Mouse (Mus musculus): Measurements from ENCODE around the gene Cyp2d11. TPM values are rescaled to one million over a fixed set of nuclear protein-coding genes. Genes with fewer than 3 reads are reported as not detected.
A peak's percentile ranks its signal among the peaks of the same experiment; 100 is the strongest.

Gene Cyp2d11
- polyA plus RNA-seq, 1 experiment, result not detected

DNA sequence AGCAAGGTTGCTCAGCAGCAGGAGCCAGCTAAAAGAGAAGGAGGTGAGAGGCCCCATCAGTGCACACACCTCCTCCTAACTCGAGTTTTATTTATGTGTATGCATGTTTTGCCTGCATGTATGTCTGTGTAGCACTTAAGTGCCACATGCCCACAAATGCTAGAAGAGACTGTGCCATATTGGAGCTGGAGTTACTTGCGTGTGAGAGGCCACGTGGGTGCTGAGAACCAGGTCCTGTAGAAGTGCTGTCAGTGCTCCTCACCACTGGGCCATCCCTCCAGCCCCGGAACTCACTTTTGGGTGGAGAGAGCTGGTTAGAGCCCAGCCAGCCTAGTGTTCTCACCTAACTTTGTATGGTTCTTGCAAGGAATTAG lies 46.5 kb downstream of the Cyp2d11 start:
- no peak for TF ChIP-seq POLR2A (IDR thresholded peaks at IDR 0.05; ENCODE audit: borderline replicate concordance, extremely low read depth, insufficient read depth, insufficient read length, poor library complexity, severe bottlenecking)
- no peak for TF ChIP-seq CTCF (IDR thresholded peaks at IDR 0.05; ENCODE audit: borderline replicate concordance, extremely low read depth, insufficient read depth, insufficient read length)
- no peak for DNase-seq (ENCODE audit: low read depth)

DNA sequence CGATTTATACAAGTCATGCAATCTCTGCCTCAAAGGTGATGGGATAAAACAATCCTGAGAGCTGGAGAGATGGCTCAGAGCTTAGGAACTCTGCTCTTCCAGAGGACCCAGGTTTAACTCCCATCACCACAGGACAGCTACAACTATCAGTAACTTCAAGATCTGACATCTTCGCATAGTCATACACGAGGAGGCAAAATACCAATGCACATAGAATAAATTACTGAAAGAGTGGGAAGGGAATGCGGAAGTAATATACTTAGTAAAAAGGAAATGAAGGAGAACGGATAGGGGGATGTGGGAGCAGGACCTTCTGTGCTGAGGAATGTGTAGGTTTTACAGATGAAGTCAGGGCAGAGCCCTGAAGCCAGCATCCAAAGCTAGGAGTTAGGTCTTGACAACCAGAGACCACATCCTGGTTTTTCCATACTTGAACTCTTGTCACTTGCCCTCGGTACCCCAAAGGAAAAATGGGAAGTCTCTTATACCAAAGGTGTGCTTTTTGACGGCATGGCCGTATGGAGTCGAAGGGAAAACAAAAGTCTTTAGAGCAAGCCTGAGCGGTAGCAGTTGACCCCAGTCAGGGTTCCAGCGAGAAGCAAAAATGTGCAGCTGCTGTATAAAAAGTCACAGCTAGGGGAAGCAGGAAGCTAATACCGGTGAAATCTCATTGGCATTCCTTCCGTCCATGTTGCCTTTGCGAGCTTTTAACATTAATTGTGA lies 47.1 kb downstream of the Cyp2d11 start:
- TF ChIP-seq CTCF (IDR thresholded peaks at IDR 0.05; ENCODE audit: borderline replicate concordance, extremely low read depth, insufficient read depth, insufficient read length), result no peak
- no peak for TF ChIP-seq POLR2A (IDR thresholded peaks at IDR 0.05; ENCODE audit: borderline replicate concordance, extremely low read depth, insufficient read depth, insufficient read length, poor library complexity, severe bottlenecking)

DNA sequence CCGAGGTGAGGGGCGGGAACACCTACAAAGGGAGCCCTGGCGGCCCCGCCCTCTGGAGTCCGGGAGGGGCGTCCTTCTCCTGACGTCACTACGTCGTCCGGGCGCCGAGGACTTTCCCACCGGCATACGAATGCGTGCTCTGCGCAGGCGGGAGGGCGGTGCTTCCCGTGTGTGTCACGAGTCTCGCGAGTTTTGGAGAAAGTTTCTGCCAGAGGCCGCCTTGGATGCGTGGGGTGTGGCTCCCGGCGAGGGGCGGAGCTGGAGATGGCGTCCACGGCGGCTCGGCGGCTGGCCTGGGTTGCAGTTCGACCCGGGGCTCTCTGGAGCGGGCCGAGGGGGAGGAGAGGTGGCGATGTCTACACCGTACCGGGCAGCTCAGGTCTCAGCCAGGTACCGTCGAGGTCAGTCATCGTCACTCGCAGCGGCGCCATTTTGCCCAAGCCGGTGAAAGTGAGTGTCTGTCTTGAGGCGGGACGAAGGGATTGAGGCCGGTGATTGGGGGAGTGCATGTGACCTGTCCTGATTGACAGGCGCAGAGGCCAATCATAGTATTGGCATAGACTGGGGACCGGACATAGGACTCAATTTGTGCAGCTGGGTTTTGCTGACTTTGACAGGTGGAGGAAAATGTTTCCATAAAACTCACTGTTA lies 47.9 kb downstream of the Cyp2d11 start:
- peak; percentile 99 for DNase-seq (ENCODE audit: low read depth)
- TF ChIP-seq CTCF (IDR thresholded peaks at IDR 0.05; ENCODE audit: borderline replicate concordance, extremely low read depth, insufficient read depth, insufficient read length) (no peak), POLR2A (IDR thresholded peaks at IDR 0.05; ENCODE audit: borderline replicate concordance, extremely low read depth, insufficient read depth, insufficient read length, poor library complexity, severe bottlenecking) (peak; percentile 75; the same call in 1 of the 2 replicates)

More for the DNA sequence above, 47.1 kb downstream of the Cyp2d11 start:
- DNase-seq (ENCODE audit: low read depth), result no peak

DNA sequence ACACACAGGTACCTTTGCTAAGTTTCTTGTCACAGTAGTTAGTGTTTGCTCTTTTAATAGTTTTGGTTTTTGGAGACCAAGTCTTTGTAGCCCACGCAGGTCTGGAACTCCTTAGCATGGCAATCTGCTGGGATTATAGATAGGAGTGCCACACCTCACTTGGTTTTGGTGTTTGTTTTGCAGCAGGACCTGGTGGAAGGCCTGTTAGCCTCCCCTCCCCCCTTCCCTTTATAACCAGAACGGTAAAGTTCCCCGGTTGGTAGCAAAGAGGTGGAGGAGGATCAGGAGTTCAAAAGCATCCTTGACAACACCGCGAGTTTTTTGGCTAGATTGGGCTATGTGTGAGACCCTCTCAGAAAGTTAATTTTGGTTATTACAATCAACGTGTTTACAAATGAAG lies 48.9 kb downstream of the Cyp2d11 start:
- TF ChIP-seq CTCF (IDR thresholded peaks at IDR 0.05; ENCODE audit: borderline replicate concordance, extremely low read depth, insufficient read depth, insufficient read length), result no peak
- no peak for TF ChIP-seq POLR2A (IDR thresholded peaks at IDR 0.05; ENCODE audit: borderline replicate concordance, extremely low read depth, insufficient read depth, insufficient read length, poor library complexity, severe bottlenecking)
- no peak for DNase-seq (ENCODE audit: low read depth)

DNA sequence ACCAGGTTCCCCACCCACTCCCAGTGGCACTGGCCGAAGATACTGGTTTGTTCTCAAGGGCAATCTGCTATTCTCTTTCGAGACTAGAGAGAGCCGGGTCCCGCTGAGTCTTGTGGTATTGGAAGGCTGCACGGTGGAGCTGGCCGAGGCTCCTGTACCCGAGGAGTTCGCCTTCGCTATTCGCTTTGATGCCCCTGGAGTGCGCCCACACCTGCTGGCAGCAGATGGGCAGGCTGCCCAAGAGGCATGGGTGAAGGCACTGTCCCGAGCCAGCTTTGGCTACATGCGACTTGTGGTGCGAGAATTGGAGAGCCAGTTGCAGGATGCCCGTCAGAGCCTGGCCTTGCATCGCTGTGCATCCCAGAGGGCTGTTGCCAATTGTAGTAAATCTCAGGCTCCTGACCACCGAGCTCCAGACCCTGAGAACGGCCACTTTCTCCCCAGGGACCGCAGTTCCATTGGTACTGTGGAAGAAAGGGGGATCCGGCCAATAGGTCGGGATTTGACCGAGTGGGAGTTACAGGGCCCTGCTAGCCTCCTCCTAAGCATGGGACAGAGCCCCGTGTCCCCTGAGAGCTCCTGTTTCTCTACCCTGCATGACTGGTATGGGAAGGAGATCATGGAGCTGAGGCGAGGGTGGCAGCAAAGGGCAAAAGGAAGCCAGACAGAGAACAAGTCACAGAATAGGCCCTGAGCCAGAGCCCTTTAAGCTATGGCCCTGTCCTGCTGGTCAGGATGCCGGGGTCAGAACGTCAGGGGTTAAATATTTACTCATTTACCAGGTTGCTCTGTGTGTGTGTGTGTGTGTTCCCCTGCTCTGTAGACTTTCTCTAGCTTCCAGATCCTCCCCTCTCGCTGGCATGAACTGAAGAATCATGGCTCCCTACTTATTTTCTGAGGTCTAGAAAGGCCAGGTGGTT lies 50.2 kb downstream of the Cyp2d11 start:
- TF ChIP-seq CTCF (IDR thresholded peaks at IDR 0.05; ENCODE audit: borderline replicate concordance, extremely low read depth, insufficient read depth, insufficient read length) (no peak), POLR2A (IDR thresholded peaks at IDR 0.05; ENCODE audit: borderline replicate concordance, extremely low read depth, insufficient read depth, insufficient read length, poor library complexity, severe bottlenecking) (no peak)
- DNase-seq (ENCODE audit: low read depth), result no peak

DNA sequence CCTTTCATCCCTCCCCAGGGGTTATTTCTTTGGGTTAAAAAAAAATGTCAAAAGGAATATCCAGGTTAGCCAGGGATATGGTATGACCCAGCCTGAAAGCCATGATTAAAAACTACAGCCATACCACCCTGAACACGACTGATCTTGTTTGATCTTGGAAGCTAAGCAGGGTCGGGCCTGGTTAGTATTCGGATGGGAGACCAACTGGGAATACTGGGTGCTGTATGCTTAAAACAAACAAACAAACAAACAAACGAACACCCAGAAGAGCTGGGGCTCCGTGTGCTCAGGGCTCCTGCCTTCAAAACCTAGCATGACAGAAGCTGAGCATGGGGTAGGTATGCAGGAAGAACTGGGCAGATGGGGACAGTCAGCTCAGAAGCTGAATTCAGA lies 51.3 kb downstream of the Cyp2d11 start:
- no peak for DNase-seq (ENCODE audit: low read depth)
- TF ChIP-seq POLR2A (IDR thresholded peaks at IDR 0.05; ENCODE audit: borderline replicate concordance, extremely low read depth, insufficient read depth, insufficient read length, poor library complexity, severe bottlenecking), result no peak
- no peak for TF ChIP-seq CTCF (IDR thresholded peaks at IDR 0.05; ENCODE audit: borderline replicate concordance, extremely low read depth, insufficient read depth, insufficient read length)

DNA sequence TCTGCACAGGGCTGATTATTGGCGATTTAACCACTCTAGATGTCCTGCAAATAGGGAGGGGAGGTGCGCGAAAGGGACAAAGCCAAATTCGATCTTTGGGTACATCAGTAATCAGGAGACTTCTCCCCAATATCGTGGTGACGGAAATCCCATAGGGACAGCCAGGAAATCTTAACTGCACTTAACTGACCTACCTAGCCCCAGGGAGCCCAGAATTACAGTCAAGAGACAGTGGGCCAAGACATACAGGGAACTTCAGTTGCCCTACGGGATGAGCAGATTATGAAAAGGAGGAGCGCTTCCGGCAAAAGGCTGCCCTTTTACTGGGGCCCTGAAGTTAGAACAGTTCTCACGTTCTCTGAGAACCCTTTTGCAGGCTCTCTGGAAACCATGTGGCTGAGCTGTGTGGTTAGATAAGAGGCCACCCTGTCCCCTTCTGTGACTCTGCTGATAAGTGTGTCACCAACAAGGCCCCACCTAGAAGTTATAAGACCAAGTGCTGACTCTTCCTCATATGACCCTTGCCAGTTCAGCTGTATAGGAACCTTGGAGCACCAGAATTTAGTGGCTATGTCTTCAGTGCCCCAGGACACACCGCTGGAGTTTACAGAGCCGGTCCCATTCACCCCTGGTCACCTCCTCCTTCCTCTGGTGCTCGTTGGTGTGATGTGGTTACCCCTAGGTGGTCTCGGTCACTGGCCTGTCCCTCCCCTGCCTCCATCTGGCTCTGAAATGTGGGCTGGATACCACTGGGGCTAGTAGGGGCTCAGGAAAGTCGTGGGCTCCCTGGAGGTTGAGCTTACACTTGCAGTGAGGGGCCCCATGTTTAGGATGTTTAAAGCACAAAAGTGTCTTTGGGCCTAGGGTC lies 51.9 kb downstream of the Cyp2d11 start:
- no peak for TF ChIP-seq CTCF (IDR thresholded peaks at IDR 0.05; ENCODE audit: borderline replicate concordance, extremely low read depth, insufficient read depth, insufficient read length)
- TF ChIP-seq POLR2A (IDR thresholded peaks at IDR 0.05; ENCODE audit: borderline replicate concordance, extremely low read depth, insufficient read depth, insufficient read length, poor library complexity, severe bottlenecking), result no peak
- no peak for DNase-seq (ENCODE audit: low read depth)

DNA sequence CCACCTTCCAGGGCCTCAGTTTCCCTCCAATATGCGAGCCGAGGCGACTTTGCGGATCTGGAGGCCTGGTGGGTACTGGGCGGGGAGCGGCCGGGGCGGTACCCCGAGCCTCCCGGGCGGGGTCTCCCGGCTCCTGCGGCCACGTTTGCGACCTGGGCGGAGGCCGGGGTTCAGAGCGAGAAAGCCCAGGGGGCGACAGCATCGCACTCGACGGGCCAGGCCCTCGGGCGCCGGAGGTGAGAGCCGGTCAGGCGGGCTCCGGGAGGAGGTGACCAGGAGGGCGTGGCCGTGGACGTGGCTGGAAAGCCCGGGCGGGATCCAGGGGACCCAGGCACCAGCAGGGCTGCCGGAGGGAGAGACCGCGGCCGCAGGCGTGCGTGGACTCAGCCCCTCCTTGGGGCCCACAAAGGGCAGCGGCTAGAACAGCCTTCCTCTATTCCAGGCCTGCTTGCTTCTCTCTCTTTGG lies 52.8 kb downstream of the Cyp2d11 start:
- peak; percentile 19 for DNase-seq (ENCODE audit: low read depth)
- TF ChIP-seq POLR2A (IDR thresholded peaks at IDR 0.05; ENCODE audit: borderline replicate concordance, extremely low read depth, insufficient read depth, insufficient read length, poor library complexity, severe bottlenecking) (no peak), CTCF (IDR thresholded peaks at IDR 0.05; ENCODE audit: borderline replicate concordance, extremely low read depth, insufficient read depth, insufficient read length) (no peak)

DNA sequence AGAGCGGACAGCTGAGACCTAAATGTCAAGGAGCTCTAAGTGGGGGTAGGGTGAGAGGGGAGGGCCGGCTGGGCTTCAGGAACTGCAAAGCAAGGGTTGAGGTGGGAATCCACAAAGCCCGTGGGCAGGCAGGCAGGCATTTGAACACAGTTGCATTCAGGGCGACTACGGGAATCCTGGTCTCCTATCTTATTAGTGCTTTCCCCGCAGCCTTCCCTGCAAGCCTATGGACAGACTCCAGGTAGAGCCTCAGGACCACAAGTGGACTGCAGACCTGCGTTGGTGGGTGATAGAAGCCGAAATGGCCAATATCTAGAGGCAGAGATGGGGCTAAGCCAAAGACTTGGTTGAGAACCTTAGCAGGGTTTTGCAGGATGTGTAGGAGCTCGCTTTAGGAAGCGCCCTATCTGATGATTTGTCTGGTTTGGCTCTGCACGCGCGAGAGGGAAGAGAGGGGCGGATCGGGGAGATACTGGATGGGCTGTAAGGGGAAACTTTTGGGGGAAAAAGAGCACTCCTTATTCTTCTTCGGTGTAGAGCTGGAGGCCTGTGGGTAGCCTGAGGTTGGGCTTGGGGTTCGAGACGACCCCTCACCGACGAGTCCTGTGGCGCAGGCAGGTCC lies 53.3 kb downstream of the Cyp2d11 start:
- DNase-seq (ENCODE audit: low read depth), result no peak
- TF ChIP-seq POLR2A (IDR thresholded peaks at IDR 0.05; ENCODE audit: borderline replicate concordance, extremely low read depth, insufficient read depth, insufficient read length, poor library complexity, severe bottlenecking), result no peak
- TF ChIP-seq CTCF (IDR thresholded peaks at IDR 0.05; ENCODE audit: borderline replicate concordance, extremely low read depth, insufficient read depth, insufficient read length), result no peak
